Mouse (Mus musculus): Measurements from ENCODE around the gene Spata45. TPM values are rescaled to one million over a fixed set of nuclear protein-coding genes. Genes with fewer than 3 reads are reported as not detected.

Gene Spata45
- polyA plus RNA-seq (2014; fragmentation: Illumina TruSeq; extraction: RNeasy Lipid Tissue Mini Kit (QIAGEN cat#74804); ENCODE audit: low read depth, low replicate concordance), result 7.8 TPM

DNA sequence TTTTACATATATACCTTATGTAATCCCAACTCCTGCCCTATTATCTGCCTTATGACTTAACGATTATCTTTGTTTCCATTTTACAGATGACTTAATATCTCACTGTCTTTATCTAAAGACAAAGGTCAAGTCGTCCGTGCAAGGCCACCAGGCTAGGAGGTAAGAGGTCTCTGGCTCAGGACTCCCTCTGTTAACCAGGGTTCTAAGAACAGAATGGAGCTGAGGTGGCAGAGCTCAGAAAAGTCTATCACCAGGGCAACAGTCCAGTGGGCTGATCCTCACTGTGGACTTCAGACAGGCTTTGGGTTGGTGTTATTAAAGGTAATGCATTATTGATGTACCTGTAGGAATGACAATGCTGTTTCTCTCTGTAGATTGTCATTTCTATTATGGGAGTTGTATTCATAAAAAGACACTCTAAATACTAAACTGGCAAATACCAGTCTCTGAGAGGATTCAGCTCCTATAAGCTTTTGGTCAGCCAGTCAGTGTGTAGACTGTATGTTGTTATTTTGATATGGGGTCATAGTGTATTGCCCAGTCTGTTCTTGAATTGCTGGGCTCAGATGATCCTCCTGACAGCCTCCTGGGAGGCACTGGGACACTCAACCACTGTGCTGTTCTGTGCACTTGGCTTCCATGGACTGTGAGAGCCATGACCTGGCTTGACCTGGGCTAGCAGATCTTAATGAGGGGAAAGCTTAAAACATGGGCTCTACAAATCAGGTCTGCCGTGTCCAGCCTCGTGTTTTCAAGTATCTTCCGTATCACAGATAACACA is at the start of gene Spata45:
Spata45 (plus strand) TSS at position 86 of the 781 bp plus-strand sequence.

DNA sequence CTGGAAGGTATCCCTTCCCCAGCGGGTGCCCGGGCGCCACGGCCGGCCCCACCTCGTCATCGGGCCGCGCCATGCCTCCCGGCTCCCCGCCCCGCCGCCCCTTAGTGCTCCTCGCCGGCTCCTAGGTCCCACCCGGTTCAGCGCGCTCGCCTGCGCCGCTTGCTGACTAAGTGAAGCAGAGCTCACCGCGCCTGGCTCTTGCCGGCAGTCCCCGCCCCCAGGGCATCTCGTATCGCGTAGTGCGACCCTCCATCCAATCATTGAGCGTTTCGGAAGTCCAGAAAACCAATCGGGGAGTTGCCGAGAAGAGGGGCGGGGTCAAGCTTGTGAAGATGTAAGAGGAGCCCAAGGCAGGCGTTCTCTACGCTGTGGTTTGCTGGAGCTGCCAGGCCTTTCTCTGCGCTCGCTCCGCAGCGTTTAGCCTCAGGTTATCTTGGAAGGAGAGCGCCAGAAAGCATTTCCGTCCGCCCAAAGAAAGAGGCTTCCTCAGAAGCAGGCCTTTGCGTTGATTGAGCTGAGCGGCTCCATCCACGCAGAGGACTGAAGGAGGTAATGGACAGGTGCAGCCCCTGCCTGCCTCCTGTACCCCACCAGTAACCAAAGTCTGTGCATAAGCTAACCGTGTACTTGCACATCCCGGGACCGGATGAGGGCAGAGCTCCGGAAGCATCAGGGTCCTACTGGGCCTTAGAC is 10.3 kb upstream of the Spata45 start, which contains the start of gene Flvcr1:
Flvcr1 (minus strand) TSS at position 138 of the 693 bp plus-strand sequence.

DNA sequence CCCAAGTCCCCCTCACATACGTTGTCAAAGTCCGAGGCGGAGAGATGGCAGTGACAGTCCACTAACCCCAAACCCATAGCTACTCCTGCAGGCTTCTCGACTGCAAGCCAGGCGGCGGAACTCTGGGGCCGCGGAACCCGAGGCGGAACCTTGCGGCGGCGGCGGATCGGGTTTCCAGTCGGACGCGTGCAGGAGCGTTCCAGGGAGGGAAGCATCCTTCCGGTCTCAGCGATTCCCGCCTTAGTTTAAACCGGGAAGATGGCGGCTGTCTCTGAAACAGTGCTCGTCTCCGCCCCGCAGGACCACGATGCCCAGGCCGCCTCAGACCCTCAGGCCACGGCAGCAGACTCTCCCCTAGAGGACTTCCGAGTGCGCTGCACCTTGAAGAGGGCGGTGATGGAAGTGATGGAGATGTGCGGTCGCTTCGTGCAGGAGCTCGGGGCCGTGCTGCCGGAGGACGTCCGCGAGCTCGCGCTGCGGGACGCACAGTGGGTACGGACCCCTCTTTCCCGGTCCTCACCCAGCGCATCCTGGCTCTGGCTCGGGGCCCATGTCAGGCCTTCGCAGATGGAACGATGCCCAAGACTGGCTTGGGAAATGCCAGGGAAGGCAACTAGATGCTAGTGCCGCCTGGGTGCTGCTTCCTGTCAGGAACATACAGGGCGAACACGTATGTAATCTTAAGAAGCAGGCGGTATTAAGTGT is 26.5 kb downstream of the Spata45 start, which contains the start of the genes Tatdn3 and Nsl1:
Tatdn3 (minus strand) TSS at position 152 of the 705 bp plus-strand sequence.
Nsl1 (plus strand) TSS at position 232 of the 705 bp plus-strand sequence.

Other genes starting within 250 kb of the Spata45 start
- gene Rps6kc1, start 124.9 kb upstream of the Spata45 start, polyA plus RNA-seq (2014; fragmentation: Illumina TruSeq; extraction: RNeasy Lipid Tissue Mini Kit (QIAGEN cat#74804); ENCODE audit: low read depth, low replicate concordance), result 8.7 TPM
- gene Angel2, start 111.5 kb upstream of the Spata45 start, polyA plus RNA-seq (2014; fragmentation: Illumina TruSeq; extraction: RNeasy Lipid Tissue Mini Kit (QIAGEN cat#74804); ENCODE audit: low read depth, low replicate concordance), result 37.3 TPM
- gene Vash2, start 57.3 kb upstream of the Spata45 start, polyA plus RNA-seq (2014; fragmentation: Illumina TruSeq; extraction: RNeasy Lipid Tissue Mini Kit (QIAGEN cat#74804); ENCODE audit: low read depth, low replicate concordance), result 13.5 TPM
- gene Flvcr1, start 10.5 kb upstream of the Spata45 start, polyA plus RNA-seq (2014; fragmentation: Illumina TruSeq; extraction: RNeasy Lipid Tissue Mini Kit (QIAGEN cat#74804); ENCODE audit: low read depth, low replicate concordance), result 10.2 TPM
- 25.6 TPM for gene Tatdn3, start 26.3 kb downstream of the Spata45 start, polyA plus RNA-seq (2014; fragmentation: Illumina TruSeq; extraction: RNeasy Lipid Tissue Mini Kit (QIAGEN cat#74804); ENCODE audit: low read depth, low replicate concordance)
- gene Nsl1, start 26.4 kb downstream of the Spata45 start, polyA plus RNA-seq (2014; fragmentation: Illumina TruSeq; extraction: RNeasy Lipid Tissue Mini Kit (QIAGEN cat#74804); ENCODE audit: low read depth, low replicate concordance), result 1.1 TPM
- 5.8 TPM for gene Batf3, start 61.2 kb downstream of the Spata45 start, polyA plus RNA-seq (2014; fragmentation: Illumina TruSeq; extraction: RNeasy Lipid Tissue Mini Kit (QIAGEN cat#74804); ENCODE audit: low read depth, low replicate concordance)
- gene Fam71a, start 128.2 kb downstream of the Spata45 start, polyA plus RNA-seq (2014; fragmentation: Illumina TruSeq; extraction: RNeasy Lipid Tissue Mini Kit (QIAGEN cat#74804); ENCODE audit: low read depth, low replicate concordance), result 1.2 TPM
- gene Atf3, start 181.4 kb downstream of the Spata45 start, polyA plus RNA-seq (2014; fragmentation: Illumina TruSeq; extraction: RNeasy Lipid Tissue Mini Kit (QIAGEN cat#74804); ENCODE audit: low read depth, low replicate concordance), result 6.7 TPM

All from adipose tissue, adult 10 weeks (tissue).